Mouse (Mus musculus) spleen, adult 2 months (tissue): ENCODE data around the gene Asna1. TPM values are rescaled to one million over a fixed set of nuclear protein-coding genes. Genes with fewer than 3 reads are reported as not detected.

Experiments
- DNase-seq, 2 experiments: peaks; one replicate each; pipeline versions ENCODE4 v3.0.0 to v3.0.0-alpha.2; 2012 to 2021; ENCODE audit warnings: low spot score in 2 of 2, low read depth in 1 of 2
- H3K27ac ChIP-seq: fragments of 200-500 bp; 2 replicates; pipeline ENCODE4 v1.5.1; 2012; ENCODE audit warnings: low read length, inconsistent platforms; ENCODE audit not compliant: insufficient read depth
- H3K27me3 ChIP-seq: fragments of 200-500 bp; 2 replicates; pipeline ENCODE4 v1.6.1; 2012; ENCODE audit warnings: mild to moderate bottlenecking, moderate library complexity, low read length, inconsistent platforms; ENCODE audit not compliant: control insufficient read depth, insufficient read depth
- H3K36me3 ChIP-seq: fragments of 200-500 bp; 2 replicates; pipeline ENCODE4 v1.6.1; 2012; ENCODE audit warnings: mild to moderate bottlenecking, low read length, inconsistent platforms; ENCODE audit not compliant: control insufficient read depth, insufficient read depth
- H3K4me1 ChIP-seq: fragments of 200-500 bp; 2 replicates; pipeline ENCODE4 v1.6.1; 2011; ENCODE audit warnings: inconsistent platforms; ENCODE audit not compliant: control insufficient read depth, insufficient read depth, insufficient read length
- H3K4me3 ChIP-seq: fragments of 200-500 bp; 2 replicates; pipeline ENCODE4 v1.5.1; 2011; ENCODE audit warnings: mild to moderate bottlenecking, inconsistent platforms; ENCODE audit not compliant: insufficient read depth, insufficient read length; ENCODE audit errors: extremely low read depth
- CTCF ChIP-seq: fragments of 200-500 bp; IDR thresholded peaks from 2 replicates; pipeline ENCODE4 v1.5.1; 2011; ENCODE audit warnings: mild to moderate bottlenecking, inconsistent platforms; ENCODE audit not compliant: insufficient read depth, insufficient read length, insufficient replicate concordance; ENCODE audit errors: extremely low read depth
- POLR2A ChIP-seq: fragments of 200-500 bp; IDR thresholded peaks from 2 replicates; pipeline ENCODE4 v1.6.1; 2011; ENCODE audit warnings: low read depth, low read length, inconsistent platforms
- WGBS: fragments of 180-500 bp; shearing (Covaris S2); methylation state at CpG from one replicate; pipeline ENCODE4 v1.1.7; 2018; 5-methylcytosine and 5-hydroxymethylcytosine counted together
- polyA plus RNA-seq: library from polyadenylated mRNA; depleted of rRNA; stranded (reverse); fragments of >200 nt; gene quantifications from 2 replicates; pipeline ENCODE4 v1.2.3, GENCODE M21; 2012

The Asna1 gene
- polyA plus RNA-seq, 1 experiment = 71.6 TPM

GRCm38 (mm10) chr8:85026670-85027515 lies 1.8 kb upstream of the Asna1 start, which contains the start of gene Trir:
Trir (plus strand) TSS chr8:85026823.
- H3K36me3 ChIP-seq = peaks cover 13% of the 10 kb centered on the region
- TF ChIP-seq CTCF (no peak), POLR2A (peak; percentile 95)
- under 1% methylated on average over 71 of the region's 75 CpGs for WGBS

GRCm38 (mm10) chr8:85023846-85024245 lies 1.2 kb downstream of the Asna1 start:
- no peak overlapping the region for H3K4me3 ChIP-seq
- 94% methylated on average over 3 of the region's 3 CpGs for WGBS

More at GRCm38 (mm10) chr8:85026670-85027515, 1.8 kb upstream of the Asna1 start, which contains the start of gene Trir:
- peak; percentile 91 to 97 for DNase-seq
- peak within 1 kb of the TSS; percentile 98 for H3K27ac ChIP-seq
- peak within 1 kb of the TSS; percentile 95 for H3K4me3 ChIP-seq
- H3K27me3 ChIP-seq = no peaks in the 10 kb centered on the region
- H3K4me1 ChIP-seq = peaks cover 12% of the 10 kb centered on the region; the same call in 1 of the 2 replicates

GRCm38 (mm10) chr8:85021514-85022055 lies 3.5 kb downstream of the Asna1 start:
- DNase-seq = no peak
- WGBS = 93% methylated on average over 3 of the region's 3 CpGs
- peaks cover 15% of the 10 kb centered on the region for H3K36me3 ChIP-seq

More at GRCm38 (mm10) chr8:85023846-85024245, 1.2 kb downstream of the Asna1 start:
- H3K4me1 ChIP-seq = peaks cover 11% of the 10 kb centered on the region; the same call in 1 of the 2 replicates
- no peaks in the 10 kb centered on the region for H3K27me3 ChIP-seq
- DNase-seq = no peak
- TF ChIP-seq POLR2A = no peak
- no peak for TF ChIP-seq CTCF
- peaks cover 7% of the 10 kb centered on the region; the same call in 1 of the 2 replicates for H3K36me3 ChIP-seq
- H3K27ac ChIP-seq = no peak overlapping the region

GRCm38 (mm10) chr8:85017209-85017608 lies 7.9 kb downstream of the Asna1 start:
- DNase-seq = no peak
- no peaks in the 10 kb centered on the region; the same call in 1 of the 2 replicates for H3K4me1 ChIP-seq
- H3K27ac ChIP-seq = no peak overlapping the region
- TF ChIP-seq POLR2A = no peak
- TF ChIP-seq CTCF = no peak
- H3K36me3 ChIP-seq = peaks cover 15% of the 10 kb centered on the region
- 87% methylated on average over 5 of the region's 5 CpGs for WGBS
- no peak overlapping the region for H3K4me3 ChIP-seq
- H3K27me3 ChIP-seq = peaks cover 6% of the 10 kb centered on the region

More at GRCm38 (mm10) chr8:85021514-85022055, 3.5 kb downstream of the Asna1 start:
- no peak overlapping the region for H3K4me3 ChIP-seq
- no peak for TF ChIP-seq CTCF
- TF ChIP-seq POLR2A = no peak
- peaks cover 6% of the 10 kb centered on the region; the same call in 1 of the 2 replicates for H3K4me1 ChIP-seq
- no peaks in the 10 kb centered on the region for H3K27me3 ChIP-seq
- H3K27ac ChIP-seq = no peak overlapping the region

- Histone ChIP-seq H3K27me3 (peaks cover 6% of the 10 kb centered on the region), H3K36me3 (peaks cover 15% of the 10 kb centered on the region), H3K4me3 (no peak overlapping the region), H3K27ac (no peak overlapping the region), H3K4me1 (no peaks in the 10 kb centered on the region; the same call in 1 of the 2 replicates)
- TF ChIP-seq CTCF (no peak), POLR2A (no peak)
- no peak for DNase-seq
- WGBS = 81% methylated on average over 10 of the region's 10 CpGs
Observed at GRCm38 (mm10) chr8:85016724-85017123, 8.4 kb downstream of the Asna1 start.

- no peak within 1 kb of the TSS for H3K27ac ChIP-seq
- WGBS = 64% methylated on average over 2 of the region's 2 CpGs
- TF ChIP-seq CTCF (no peak), POLR2A (no peak)
- H3K4me1 ChIP-seq = no peaks in the 10 kb centered on the region; the same call in 1 of the 2 replicates
- peaks cover 12% of the 10 kb centered on the region for H3K36me3 ChIP-seq
- H3K27me3 ChIP-seq = peaks cover 8% of the 10 kb centered on the region
- H3K4me3 ChIP-seq = peak within 1 kb of the TSS; percentile 41; the same call in 1 of the 2 replicates
- no peak for DNase-seq
Observed at GRCm38 (mm10) chr8:85014431-85014830, 10.7 kb downstream of the Asna1 start, which contains the start of gene Best2. Best2 (minus strand) TSS chr8:85014531.
